Mouse (Mus musculus): Measurements from ENCODE around the gene Aip.
"Not testable (repeated sequence)": the region's sequence is repeated elsewhere in the genome, so short reads cannot be mapped to it uniquely, and the experiment has no call there.

Gene Aip

GRCm38 (mm10) chr19:4087090-4087489, 38.6 kb downstream of the Aip start:
- DNase-seq, result no peak

GRCm38 (mm10) chr19:4086156-4086555, 39.5 kb downstream of the Aip start:
- DNase-seq, result no peak

DNA sequence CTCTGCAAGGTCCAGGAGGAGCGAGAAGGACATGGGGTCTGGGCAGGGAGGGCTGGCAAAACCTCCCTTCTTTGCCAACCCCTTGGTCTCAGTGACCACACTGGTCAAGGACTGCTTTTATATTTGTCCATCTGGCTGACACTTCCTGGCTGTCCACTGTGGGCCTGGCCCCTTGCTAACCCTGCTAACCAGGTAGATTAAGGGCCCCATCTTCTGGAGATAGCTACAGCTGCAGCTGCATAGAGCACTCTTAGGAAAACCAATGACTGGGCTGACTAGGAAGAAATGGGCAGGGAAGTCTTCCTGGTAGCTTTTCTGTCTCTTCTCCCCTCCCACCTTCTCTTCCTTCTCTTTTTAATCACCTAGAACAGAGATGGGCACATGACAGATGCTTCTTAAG, 40.7 kb downstream of the Aip start:
- DNase-seq, result no peak

DNA sequence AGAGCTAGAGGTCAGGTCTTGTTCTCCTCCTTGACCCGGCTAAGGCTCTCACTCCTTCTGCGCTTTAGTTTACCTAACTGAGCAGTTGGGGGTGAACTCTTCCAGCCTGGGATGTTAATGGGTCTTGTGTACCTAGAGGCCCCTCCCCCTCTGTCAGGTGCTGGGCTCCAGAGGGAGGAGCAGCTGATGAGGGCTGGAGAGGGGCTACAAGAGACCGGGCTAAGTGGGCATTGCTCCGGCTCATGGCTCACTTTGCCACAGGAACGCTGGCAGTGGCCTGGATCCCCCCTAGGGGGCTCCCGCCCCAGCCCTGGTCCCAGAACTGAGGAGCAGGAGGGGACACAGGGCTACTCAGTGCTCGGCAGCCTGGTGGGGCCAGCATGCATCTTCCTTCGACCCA, 41.8 kb downstream of the Aip start:
- no peak for DNase-seq

DNA sequence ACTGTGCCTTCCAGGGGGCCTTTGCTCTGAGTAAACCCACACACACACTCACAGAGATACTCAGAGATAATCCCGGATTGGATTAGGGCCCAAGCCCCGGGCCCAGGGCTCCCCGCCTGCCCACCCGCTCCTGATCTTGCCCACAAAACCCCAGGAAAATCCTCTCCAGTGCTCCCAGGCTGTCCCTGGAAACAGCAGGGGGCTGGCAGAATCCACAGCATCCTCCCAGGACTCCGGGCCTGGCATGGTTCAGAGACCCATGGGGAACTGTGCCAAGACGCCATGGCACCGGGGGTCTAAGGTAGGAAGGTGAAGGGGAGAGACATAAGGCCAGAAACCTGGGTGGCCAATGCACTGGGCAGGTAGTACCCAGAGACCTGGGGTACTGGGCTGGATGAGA, 42.3 kb downstream of the Aip start:
- DNase-seq, result no peak

- DNase-seq, result no peak
Measured at GRCm38 (mm10) chr19:4082219-4082965, 43.3 kb downstream of the Aip start.

DNA sequence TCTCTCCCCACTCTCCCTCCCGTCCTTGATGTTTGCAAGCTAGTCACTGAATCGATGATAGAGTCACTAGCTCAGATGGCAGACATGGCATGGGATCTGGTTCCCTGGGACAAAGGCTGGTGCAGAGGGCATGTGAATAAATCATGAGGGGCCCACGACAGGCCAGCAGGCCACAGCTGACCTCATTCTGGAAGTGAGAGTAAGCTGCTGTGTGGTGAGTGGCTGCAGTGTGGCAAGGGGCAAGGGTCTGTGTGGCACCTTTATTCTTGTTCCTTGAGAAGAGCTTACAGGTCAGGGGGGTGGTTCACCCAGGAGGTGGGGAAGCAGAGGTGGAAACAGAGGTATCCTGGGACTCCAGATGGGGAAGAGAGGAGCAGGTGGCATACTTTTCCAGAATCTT, 44.3 kb downstream of the Aip start, which contains the start of gene Cabp2:
TSS of gene Cabp2 (plus strand) at position 185 of the 400 bp plus-strand sequence.
- DNase-seq, result no peak

- DNase-seq, result no peak
Measured at GRCm38 (mm10) chr19:4080511-4081009, 45.1 kb downstream of the Aip start.

DNA sequence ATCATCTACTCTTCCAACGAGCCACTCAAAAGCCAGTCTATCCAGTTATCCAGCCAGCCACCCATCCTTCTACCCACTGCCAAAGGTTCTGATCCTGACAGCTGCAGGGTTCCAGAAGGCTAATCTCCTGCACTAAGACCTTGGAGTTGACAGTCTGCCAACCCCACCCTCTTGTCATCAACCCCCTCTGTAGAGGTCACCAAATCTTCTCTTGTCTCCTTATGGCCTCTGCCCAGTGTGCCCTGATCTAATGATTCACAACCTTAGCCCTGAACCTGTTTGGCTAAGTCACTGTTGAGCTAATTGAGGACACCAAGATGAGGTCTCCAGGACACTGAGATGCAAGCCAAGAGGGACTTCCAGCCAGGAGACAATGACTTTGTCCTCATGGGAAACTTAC, 46.1 kb downstream of the Aip start:
- no peak for DNase-seq

DNA sequence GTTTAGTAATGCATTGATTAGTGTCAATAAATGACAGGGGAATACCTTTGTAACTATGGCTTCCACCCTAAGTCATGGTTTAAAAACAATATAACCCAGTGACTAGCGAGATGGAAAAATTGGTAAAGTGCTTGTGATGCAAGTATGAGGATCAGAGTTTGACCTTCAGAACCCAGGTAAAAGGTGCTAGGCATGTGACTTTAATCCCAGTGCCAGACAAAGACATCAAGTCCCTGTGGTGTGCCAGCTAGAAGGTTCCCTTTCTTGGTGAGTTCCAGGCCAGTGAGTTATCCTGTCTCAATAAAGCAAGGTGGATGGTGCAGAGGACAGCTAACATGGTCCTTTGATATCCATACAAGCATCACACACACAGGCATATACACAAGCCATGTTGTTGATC, 50.1 kb downstream of the Aip start:
- DNase-seq, result no peak

GRCm38 (mm10) chr19:4072706-4073424, 52.8 kb downstream of the Aip start:
- no peak for DNase-seq

DNA sequence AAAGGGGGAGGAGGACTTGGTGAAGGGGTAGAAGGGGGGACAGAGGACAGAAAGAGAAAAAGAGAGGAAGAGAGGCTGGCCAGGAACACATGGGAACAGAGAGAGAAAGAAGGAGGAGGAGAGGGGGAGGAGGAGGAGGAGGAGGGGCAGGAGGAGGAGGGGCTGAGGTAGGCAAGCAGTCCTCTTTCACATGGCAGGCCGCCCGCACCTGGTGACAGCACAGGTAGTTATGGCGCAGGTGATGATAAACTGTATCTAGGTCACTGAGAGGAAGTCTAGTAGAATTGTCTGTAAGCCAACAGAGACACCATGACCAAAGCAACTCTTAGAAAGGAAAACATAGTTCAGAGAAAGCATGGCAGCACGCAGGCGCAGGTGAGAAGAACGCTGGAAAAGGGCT, 54.3 kb downstream of the Aip start:
- DNase-seq, result no peak

- DNase-seq, result no peak
Measured at GRCm38 (mm10) chr19:4070756-4071155, 54.9 kb downstream of the Aip start.

- DNase-seq, result no peak
Measured at GRCm38 (mm10) chr19:4070311-4070710, 55.3 kb downstream of the Aip start.

GRCm38 (mm10) chr19:4068717-4069410, 56.8 kb downstream of the Aip start:
- DNase-seq, result no peak

DNA sequence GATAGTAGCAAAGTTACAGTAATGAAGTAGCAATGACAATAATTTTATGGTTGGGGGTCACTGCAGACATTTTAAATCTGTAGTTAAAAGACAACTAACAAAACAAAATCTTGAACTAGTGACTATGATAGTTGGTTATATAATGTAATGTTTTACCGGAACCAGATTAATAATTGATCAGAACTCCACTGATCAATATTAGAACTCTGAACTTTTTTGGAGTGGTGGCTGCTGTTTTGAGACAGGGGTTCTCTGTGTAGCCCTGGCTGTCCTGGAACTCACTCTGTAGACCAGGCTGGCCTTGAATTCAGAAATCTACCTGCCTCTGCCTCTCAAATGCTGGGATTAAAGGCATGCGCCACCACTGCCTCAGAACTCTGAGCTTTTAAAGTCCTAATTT, 57.4 kb downstream of the Aip start:
- DNase-seq, result not testable (repeated sequence)

- no peak for DNase-seq
Measured at GRCm38 (mm10) chr19:4066877-4067276, 58.8 kb downstream of the Aip start.

- no peak for DNase-seq
Measured at GRCm38 (mm10) chr19:4066280-4066679, 59.4 kb downstream of the Aip start.

GRCm38 (mm10) chr19:4064501-4064900, 61.2 kb downstream of the Aip start:
- DNase-seq, result not testable (repeated sequence)

Data from B cell, adult 2 months (primary cell).